Mouse (Mus musculus) liver, embryonic 14.5 days (tissue): ENCODE data around the gene Nt5c2. TPM values are rescaled to one million over a fixed set of nuclear protein-coding genes. Genes with fewer than 3 reads are reported as not detected.
A peak's percentile ranks its signal among the peaks of the same experiment; 100 is the strongest.

Experiments used
- ATAC-seq: fragments of 200-750 bp; cut with Nextera tagmentation; 2 replicates; pipeline ENCODE4 v1.8.0; 2017; ENCODE audit warnings: moderate number of reproducible peaks, mild to moderate bottlenecking, moderate library complexity; ENCODE audit not compliant: insufficient read depth
- DNase-seq, 3 experiments: peaks; one replicate each; pipeline ENCODE4 v3.0.0-alpha.2; 2012 to 2013; ENCODE audit warnings: low read depth in 3 of 3, low spot score in 3 of 3
- H3K27ac ChIP-seq: fragments of 300-500 bp; sonication (generic); 2 replicates; pipeline ENCODE4 v1.5.1; 2014; ENCODE audit warnings: moderate library complexity, mild to moderate bottlenecking, control low read depth, inconsistent platforms
- H3K27me3 ChIP-seq: fragments of 300-500 bp; sonication (generic); 2 replicates; pipeline ENCODE4 v1.6.1; 2014; ENCODE audit warnings: mild to moderate bottlenecking, low read length, moderate library complexity; ENCODE audit not compliant: control insufficient read depth, insufficient read depth
- H3K36me3 ChIP-seq: fragments of 300-500 bp; sonication (generic); replicated peaks from 2 replicates; pipeline ENCODE4 v1.6.1; 2014; ENCODE audit warnings: low read depth; ENCODE audit not compliant: control insufficient read depth, insufficient read depth
- H3K4me1 ChIP-seq, 2 experiments: fragments of 200-500 bp in 1 of 2; fragments of 300-500 bp in 1 of 2; sonication (generic) in 1 of 2; replicated peaks; 2 replicates each; pipeline ENCODE4 v1.6.1; 2012 to 2014; ENCODE audit warnings: antibody characterized with exemption in 1 of 2, inconsistent platforms in 1 of 2, low read length in 1 of 2; ENCODE audit not compliant: control insufficient read depth in 2 of 2, insufficient read depth in 2 of 2
- H3K4me2 ChIP-seq: fragments of 300-500 bp; sonication (generic); 2 replicates; pipeline ENCODE4 v1.6.1; 2014; ENCODE audit warnings: low read depth, mild to moderate bottlenecking, control low read depth, moderate library complexity
- H3K4me3 ChIP-seq, 2 experiments: fragments of 200-500 bp in 1 of 2; fragments of 300-500 bp in 1 of 2; sonication (generic) in 1 of 2; 2 replicates each; pipeline ENCODE4 v1.5.1; 2012 to 2014; ENCODE audit warnings: low read depth in 2 of 2, low read length in 2 of 2, mild to moderate bottlenecking in 2 of 2, control low read depth in 1 of 2, inconsistent platforms in 1 of 2, moderate library complexity in 1 of 2; ENCODE audit not compliant: insufficient read depth in 1 of 2
- H3K9ac ChIP-seq: fragments of 300-500 bp; sonication (generic); replicated peaks from 2 replicates; pipeline ENCODE4 v1.6.1; 2014; ENCODE audit warnings: mild to moderate bottlenecking, control low read depth, moderate library complexity
- H3K9me3 ChIP-seq: fragments of 300-500 bp; sonication (generic); 2 replicates; pipeline ENCODE4 v1.6.1; 2016; ENCODE audit warnings: low read length, mixed read lengths; ENCODE audit not compliant: control insufficient read depth
- CTCF ChIP-seq: IDR thresholded peaks from 2 replicates; pipeline ENCODE4 v1.5.1; 2016; ENCODE audit warnings: antibody characterized with exemption, low read depth, control low read depth
- EP300 ChIP-seq: IDR thresholded peaks from 2 replicates; pipeline ENCODE4 v1.6.1; 2016; ENCODE audit warnings: antibody characterized with exemption, low read depth
- WGBS: fragments of 180-500 bp; shearing (Covaris S2); extraction: QIAGEN DNeasy Blood & Tissue Kit; methylation state at CpG from one replicate; pipeline ENCODE4 v1.1.7; 2014; ENCODE audit not compliant: insufficient replicate concordance; 5-methylcytosine and 5-hydroxymethylcytosine counted together
- polyA plus RNA-seq, 2 experiments: library from polyadenylated mRNA; depleted of rRNA in 1 of 2; stranded (reverse) in 1 of 2; unstranded in 1 of 2; fragments of >200 nt; fragmentation: Nextera tagmentation in 1 of 2; extraction: Ambion mirVana in 1 of 2; gene quantifications; 2 replicates each; pipeline versions ENCODE4 v1.2.1 to v1.2.3; 2012 to 2014

Nt5c2 gene
- polyA plus RNA-seq, 2 experiments: 14.9 to 45.0 TPM

GRCm38 (mm10) chr19:47043608-47044007, 28.7 kb upstream of the Nt5c2 start:
- H3K27ac ChIP-seq: no peak overlapping the region
- no peaks in the 10 kb centered on the region for H3K4me1 ChIP-seq
- 68% methylated on average over 3 of the region's 3 CpGs for WGBS
- peak; percentile 36 for TF ChIP-seq CTCF
- no peak for TF ChIP-seq EP300
- no peaks in the 10 kb centered on the region for H3K27me3 ChIP-seq
- ATAC-seq: no peak
- DNase-seq: no peak
- peaks cover 12% of the 10 kb centered on the region for H3K36me3 ChIP-seq
- H3K4me2 ChIP-seq: no peak overlapping the region
- no peaks in the 10 kb centered on the region for H3K9me3 ChIP-seq
- H3K4me3 ChIP-seq: no peak overlapping the region
- H3K9ac ChIP-seq: no peak overlapping the region

GRCm38 (mm10) chr19:47040720-47041473, 25.9 kb upstream of the Nt5c2 start:
- H3K9me3 ChIP-seq: no peaks in the 10 kb centered on the region
- WGBS: 69% methylated on average over 3 of the region's 3 CpGs
- TF ChIP-seq CTCF (no peak), EP300 (no peak)
- H3K27me3 ChIP-seq: no peaks in the 10 kb centered on the region
- peaks cover 9% of the 10 kb centered on the region for H3K36me3 ChIP-seq
- no peak overlapping the region for H3K4me3 ChIP-seq
- H3K9ac ChIP-seq: no peak overlapping the region
- H3K27ac ChIP-seq: no peak overlapping the region
- no peaks in the 10 kb centered on the region for H3K4me1 ChIP-seq
- no peak for ATAC-seq
- no peak overlapping the region for H3K4me2 ChIP-seq
- no peak for DNase-seq

GRCm38 (mm10) chr19:47036596-47036995, 21.6 kb upstream of the Nt5c2 start:
- no peak for DNase-seq
- no peak for ATAC-seq
- Histone ChIP-seq H3K27me3 (no peaks in the 10 kb centered on the region), H3K9ac (no peak overlapping the region), H3K36me3 (peaks cover 20% of the 10 kb centered on the region), H3K4me1 (no peaks in the 10 kb centered on the region), H3K27ac (no peak overlapping the region), H3K9me3 (no peaks in the 10 kb centered on the region), H3K4me2 (no peak overlapping the region), H3K4me3 (no peak overlapping the region)
- no peak for TF ChIP-seq CTCF
- TF ChIP-seq EP300: no peak
- 83% methylated on average over 3 of the region's 3 CpGs for WGBS

- Histone ChIP-seq H3K9me3 (no peaks in the 10 kb centered on the region), H3K4me3 (no peak overlapping the region), H3K9ac (no peak overlapping the region), H3K4me1 (no peaks in the 10 kb centered on the region), H3K27me3 (no peaks in the 10 kb centered on the region), H3K27ac (no peak overlapping the region), H3K4me2 (no peak overlapping the region), H3K36me3 (peaks cover 16% of the 10 kb centered on the region)
- ATAC-seq: no peak
- WGBS: 79% methylated on average over 4 of the region's 4 CpGs
- TF ChIP-seq EP300 (no peak), CTCF (no peak)
- no peak for DNase-seq
Measured at GRCm38 (mm10) chr19:47034916-47035315, 20.0 kb upstream of the Nt5c2 start.

- Histone ChIP-seq H3K27ac (no peak overlapping the region), H3K4me2 (no peak overlapping the region)
- WGBS: 80% methylated on average over 6 of the region's 6 CpGs
Measured at GRCm38 (mm10) chr19:47031770-47032169, 16.8 kb upstream of the Nt5c2 start.

More at GRCm38 (mm10) chr19:47031770-47032169, 16.8 kb upstream of the Nt5c2 start:
- Histone ChIP-seq H3K4me1 (no peaks in the 10 kb centered on the region), H3K4me3 (no peak overlapping the region), H3K36me3 (peaks cover 11% of the 10 kb centered on the region), H3K9me3 (no peaks in the 10 kb centered on the region), H3K9ac (no peak overlapping the region), H3K27me3 (no peaks in the 10 kb centered on the region)
- TF ChIP-seq CTCF: no peak
- no peak for TF ChIP-seq EP300
- DNase-seq (no peak), ATAC-seq (no peak)
